1 mouse cellular context compared by ENCODE assay signal in the genomic region with DNA sequence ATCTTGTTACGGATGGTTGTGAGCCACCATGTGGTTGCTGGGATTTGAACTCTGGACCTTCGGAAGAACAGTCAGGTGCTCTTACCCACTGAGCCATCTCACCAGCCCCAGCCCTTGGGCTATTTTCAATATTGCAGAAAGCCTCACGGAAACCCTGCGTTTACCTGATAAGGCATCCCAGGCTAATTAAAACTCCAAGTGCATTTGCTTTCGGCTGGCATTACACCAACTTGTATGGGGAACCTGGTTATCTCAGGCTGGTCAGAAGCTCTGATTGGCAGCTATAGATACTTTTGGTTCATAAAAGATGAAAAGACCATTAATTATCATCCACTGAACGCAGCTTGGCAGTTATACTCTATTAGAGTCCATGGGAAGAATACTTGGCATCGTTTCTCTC.
TF ChIP-seq lines count a peak whose summit lies in the region.

No protein-coding gene starts in this region.

TF ChIP-seq in MEL, 35 proteins besides CTCF, POLR2A, EP300 and RAD21:
- TF ChIP-seq MAFK (IDR thresholded peaks at IDR 0.05; ENCODE audit: borderline replicate concordance, low read depth, low read length): no peak
- no peak for TF ChIP-seq POLR2AphosphoS5 (IDR thresholded peaks at IDR 0.05; ENCODE audit: borderline replicate concordance, low read depth, low read length)
- TF ChIP-seq MYB (IDR thresholded peaks at IDR 0.05; ENCODE audit: low read depth, low read length): peak; percentile 45; the same call in 1 of the 2 replicates
- TF ChIP-seq RCOR1 (IDR thresholded peaks at IDR 0.05; ENCODE audit: low read depth, low read length): peak; percentile 86
- TF ChIP-seq TAL1 (IDR thresholded peaks at IDR 0.05; ENCODE audit: low read length): peak; percentile 84
- TF ChIP-seq SIN3A (IDR thresholded peaks at IDR 0.05; ENCODE audit: low read length): peak; percentile 60
- peak; percentile 79 for TF ChIP-seq ETS1 (IDR thresholded peaks at IDR 0.05; ENCODE audit: low read depth, low read length)
- TF ChIP-seq TCF12 (IDR thresholded peaks at IDR 0.05; ENCODE audit: low read depth, low read length): peak; percentile 86
- TF ChIP-seq MEF2A (IDR thresholded peaks at IDR 0.05; ENCODE audit: extremely low read depth, insufficient replicate concordance, low read depth, low read length, poor library complexity, severe bottlenecking): peak; percentile 69; the same call in 1 of the 2 replicates
- TF ChIP-seq KAT2A (conservative IDR thresholded peaks at IDR 0.05; ENCODE audit: low read depth, low read length): no peak
- TF ChIP-seq GATA1 (IDR thresholded peaks at IDR 0.05; ENCODE audit: low read depth, low read length): peak; percentile 88
